Mouse (Mus musculus) gastrocnemius, postnatal 4 days (tissue): ENCODE data around the gene Usp44. TPM values are rescaled to one million over a fixed set of nuclear protein-coding genes. Genes with fewer than 3 reads are reported as not detected.
"Not testable (repeated sequence)": the region's sequence is repeated elsewhere in the genome, so short reads cannot be mapped to it uniquely, and the experiment has no call there.

Experiments used
- DNase-seq, 2 experiments: peaks; one replicate each; pipeline ENCODE4 v3.0.0; 2021 to 2022; ENCODE audit warnings: low spot score in 2 of 2, mixed read lengths in 2 of 2
- long read RNA-seq, 2 experiments: library from polyadenylated mRNA; stranded (forward); transcript quantifications; one replicate each; pipeline ENCODE4 v2.0.0; 2021
- total RNA-seq, 2 experiments: library from RNA; stranded (reverse); gene quantifications; 2 replicates each; pipeline ENCODE4 v1.2.3; 2021

The Usp44 gene
- under 1 TPM; 0.49 to 0.64 TPM for total RNA-seq
- long read RNA-seq, experiment 1, partial matches to known transcripts, result 0 of 1 reads
- long read RNA-seq, experiment 1, other reads (novel, unspliced or antisense), result 1 of 1 reads
- long read RNA-seq, experiment 2, partial matches to known transcripts, result 0 of 1 reads
- long read RNA-seq, experiment 2, other reads (novel, unspliced or antisense), result 1 of 1 reads

GRCm38 (mm10) chr10:93830931-93831729, at the start of gene Usp44:
Gene Usp44, plus strand, starts transcription at chr10:93831555.
- DNase-seq, result no peak

GRCm38 (mm10) chr10:93783216-93784013, 47.9 kb upstream of the Usp44 start:
- no peak for DNase-seq

- DNase-seq, result no peak
These were observed 31.5 kb upstream of the Usp44 start for GRCm38 (mm10) chr10:93799711-93800362.

- no peak for DNase-seq
These were observed 31.0 kb upstream of the Usp44 start for GRCm38 (mm10) chr10:93800363-93800722.

- DNase-seq, result no peak
These were observed 30.5 kb upstream of the Usp44 start for GRCm38 (mm10) chr10:93800895-93801294.

DNA sequence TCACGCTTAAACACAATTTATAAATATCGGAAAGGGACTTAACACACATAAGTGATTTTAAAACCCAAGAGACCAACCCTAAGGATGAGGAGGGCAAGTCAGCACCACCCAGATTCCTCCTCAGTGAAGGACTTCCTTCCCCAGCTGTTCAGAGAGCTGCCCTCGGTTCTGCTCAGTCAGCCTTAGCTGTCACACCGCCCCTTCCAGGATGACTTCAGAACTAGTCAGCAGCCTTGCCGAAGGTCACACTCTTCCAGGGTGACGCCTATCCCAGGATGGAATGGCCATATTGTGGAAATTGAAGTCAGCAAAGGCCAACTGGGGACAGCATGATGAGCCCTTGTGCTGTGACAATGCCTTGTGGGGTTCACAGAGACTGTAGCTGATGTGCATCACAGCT, 28.2 kb upstream of the Usp44 start:
- DNase-seq, result no peak

- DNase-seq, result not testable (repeated sequence)
These were observed 21.9 kb upstream of the Usp44 start for GRCm38 (mm10) chr10:93809438-93809837.

- no peak for DNase-seq
These were observed 20.7 kb upstream of the Usp44 start for GRCm38 (mm10) chr10:93810590-93811185.

DNA sequence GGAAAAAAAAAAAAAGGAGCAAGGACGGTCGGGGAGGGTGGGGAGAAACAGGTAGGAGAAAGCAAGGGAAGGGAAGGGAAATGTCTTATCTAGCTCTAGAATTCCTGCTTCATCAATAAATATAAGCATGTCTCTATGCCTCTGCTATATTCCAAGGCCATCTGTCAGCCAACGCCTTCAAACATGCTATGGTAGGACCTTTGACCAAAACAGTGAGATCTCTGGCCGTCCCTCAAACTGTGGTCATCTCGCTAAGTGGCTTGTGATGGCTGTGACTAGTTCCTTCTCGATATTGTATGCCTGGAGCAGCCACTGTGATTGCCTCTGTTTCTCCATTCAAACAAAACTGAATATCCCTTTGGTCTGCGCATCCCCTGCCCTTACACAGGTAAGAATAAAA, 19.3 kb upstream of the Usp44 start:
- DNase-seq, result no peak

DNA sequence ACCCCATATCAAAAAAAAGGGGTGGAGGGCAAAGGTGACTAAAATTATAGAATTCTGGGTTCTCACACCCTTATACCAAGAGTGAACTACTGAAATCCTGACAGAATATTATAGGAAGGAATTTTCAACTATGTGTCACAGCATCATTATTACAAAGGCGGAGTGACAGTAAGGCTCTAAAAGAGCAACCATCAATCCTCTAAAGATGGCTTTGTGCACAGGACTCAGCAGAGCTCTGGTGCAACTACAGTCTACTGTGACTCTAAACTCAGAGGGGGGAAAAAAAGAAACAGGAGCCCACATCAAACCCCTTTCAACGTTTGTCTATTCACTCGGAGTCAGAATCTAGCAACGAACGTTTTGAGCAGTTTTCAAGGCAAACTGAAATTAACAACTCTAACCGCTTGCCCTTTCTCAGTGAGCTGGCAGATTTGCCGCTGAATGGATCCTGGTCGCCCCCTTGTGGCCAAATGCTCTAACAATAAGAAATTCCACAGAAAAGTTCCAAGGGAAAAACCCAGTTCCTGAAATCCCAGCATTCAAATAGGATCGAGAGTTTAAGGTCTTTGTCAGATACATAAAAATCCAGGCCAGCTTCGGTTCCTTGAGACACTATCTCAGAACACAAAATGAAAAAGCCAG, 18.5 kb upstream of the Usp44 start:
- peak; percentile 72 to 82 for DNase-seq

DNA sequence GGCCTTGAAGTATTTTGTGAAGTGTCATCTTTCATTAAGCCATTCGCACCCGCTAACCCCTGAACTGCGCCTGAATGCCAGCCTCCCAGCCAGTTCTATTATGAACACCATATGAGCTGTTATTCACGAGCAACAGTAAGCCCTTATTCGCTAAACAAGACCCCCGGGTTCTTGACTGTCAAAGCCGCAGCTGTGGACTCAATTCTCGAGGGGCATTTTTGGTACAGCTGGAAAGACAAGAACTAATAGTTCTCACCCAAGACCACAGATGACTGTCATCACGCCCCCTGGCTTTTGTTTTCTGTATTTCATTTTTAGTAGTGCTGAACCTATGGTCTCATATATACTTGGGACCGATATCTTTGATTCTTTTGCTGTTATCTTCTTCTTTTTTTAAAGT, 17.6 kb upstream of the Usp44 start:
- no peak for DNase-seq

DNA sequence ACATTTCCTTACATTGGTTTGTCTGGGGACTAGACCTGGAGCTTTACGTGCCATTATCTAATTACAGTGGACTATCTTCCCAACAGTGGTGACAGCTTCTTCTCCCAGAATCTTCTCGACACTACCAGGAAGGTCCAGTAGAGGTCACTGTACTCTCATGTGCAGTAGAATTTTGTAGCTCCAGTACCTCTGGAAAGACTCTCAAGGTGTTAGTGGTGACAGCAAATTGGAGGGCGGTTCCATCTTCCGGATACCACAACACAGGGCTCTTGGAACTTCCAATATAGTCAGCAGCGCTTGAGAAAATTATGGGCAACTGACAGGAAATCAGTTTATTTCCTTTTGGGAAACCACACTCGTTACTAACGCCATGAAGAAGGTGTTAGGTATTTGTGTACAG, 12.7 kb upstream of the Usp44 start:
- DNase-seq, result peak in 1 of 2 experiments; percentile 49

DNA sequence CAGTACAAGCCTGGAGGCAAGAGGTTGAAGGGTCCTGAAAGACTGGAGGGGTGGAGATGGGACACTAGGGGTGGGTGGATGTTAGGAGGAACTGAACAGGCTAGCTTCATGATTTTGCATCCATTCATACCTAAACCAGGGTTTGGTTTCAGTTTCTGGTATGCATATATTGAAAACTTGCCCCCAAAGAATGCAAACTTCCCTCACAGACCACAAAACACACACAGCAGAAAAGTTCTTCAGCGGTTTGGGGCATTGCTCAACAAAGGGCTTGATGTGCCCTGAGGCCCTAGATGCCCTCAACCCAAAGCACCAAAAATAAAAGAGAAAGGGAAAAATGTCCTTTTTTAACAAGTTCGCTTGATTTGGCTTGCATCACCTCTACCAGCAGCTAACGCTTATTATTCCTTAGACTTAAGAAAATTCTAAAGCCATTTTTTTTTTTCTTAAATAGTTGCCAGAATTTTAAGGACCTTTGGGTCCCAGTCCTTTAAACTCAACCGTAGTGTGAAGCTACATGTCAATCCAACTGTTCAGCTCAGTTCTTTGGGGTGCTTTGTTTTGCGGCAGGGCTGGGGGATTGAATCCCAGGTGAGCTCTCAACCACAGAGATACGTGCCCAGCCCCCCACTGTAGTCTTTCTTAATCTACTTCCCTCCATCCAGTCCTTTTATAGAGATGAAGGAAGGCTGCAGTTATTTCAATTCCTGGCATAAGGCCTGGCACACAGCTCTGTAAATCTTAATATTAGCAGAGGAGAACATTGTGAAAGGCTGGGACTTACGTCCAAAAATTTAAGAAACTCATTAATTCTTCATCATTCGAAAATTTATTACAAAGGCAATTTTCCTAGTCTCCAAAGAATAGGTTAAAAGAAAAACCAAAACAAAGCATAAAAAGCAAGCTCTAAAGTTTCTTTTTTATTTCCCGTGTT, 1.2 kb upstream of the Usp44 start:
- DNase-seq, result no peak

- no peak for DNase-seq
These were observed 597 bp downstream of the Usp44 start for GRCm38 (mm10) chr10:93831730-93832574.

DNA sequence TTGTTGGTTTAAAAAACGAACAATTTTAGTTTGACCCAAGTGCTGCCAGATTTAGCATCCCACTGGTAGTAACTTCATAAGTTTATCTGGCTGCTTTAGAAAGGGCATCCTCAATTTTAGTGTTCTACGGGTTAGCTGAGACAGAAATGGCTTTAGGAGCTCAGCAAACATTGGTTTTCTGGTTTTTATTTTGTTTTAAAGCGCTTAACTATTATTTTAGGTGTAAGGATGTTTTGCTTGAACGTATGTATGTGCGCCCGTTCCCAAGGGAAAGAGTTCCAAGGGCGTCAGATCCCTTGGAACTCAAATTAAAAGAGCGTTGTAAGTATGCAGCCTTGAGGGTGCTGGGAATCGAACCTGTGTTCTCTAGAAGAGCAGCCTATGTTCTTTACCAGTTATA, 1.5 kb downstream of the Usp44 start:
- no peak for DNase-seq

DNA sequence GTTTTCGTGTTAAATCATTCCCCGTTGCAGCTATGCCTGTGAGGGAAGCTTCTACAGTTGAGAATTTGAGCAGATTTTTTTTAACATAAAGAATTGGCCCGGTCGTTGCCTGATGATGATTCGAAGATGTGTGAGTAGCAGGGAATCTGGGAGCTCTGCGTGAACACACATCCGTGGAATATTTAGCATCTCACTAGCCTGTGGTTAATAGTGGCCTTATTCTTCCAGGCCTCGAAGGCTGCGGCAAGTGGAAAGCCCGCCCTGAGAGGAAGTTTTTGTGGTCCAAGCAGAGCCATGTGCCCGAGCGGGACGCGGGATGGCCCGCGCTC, 2.0 kb downstream of the Usp44 start:
- DNase-seq, result no peak

DNA sequence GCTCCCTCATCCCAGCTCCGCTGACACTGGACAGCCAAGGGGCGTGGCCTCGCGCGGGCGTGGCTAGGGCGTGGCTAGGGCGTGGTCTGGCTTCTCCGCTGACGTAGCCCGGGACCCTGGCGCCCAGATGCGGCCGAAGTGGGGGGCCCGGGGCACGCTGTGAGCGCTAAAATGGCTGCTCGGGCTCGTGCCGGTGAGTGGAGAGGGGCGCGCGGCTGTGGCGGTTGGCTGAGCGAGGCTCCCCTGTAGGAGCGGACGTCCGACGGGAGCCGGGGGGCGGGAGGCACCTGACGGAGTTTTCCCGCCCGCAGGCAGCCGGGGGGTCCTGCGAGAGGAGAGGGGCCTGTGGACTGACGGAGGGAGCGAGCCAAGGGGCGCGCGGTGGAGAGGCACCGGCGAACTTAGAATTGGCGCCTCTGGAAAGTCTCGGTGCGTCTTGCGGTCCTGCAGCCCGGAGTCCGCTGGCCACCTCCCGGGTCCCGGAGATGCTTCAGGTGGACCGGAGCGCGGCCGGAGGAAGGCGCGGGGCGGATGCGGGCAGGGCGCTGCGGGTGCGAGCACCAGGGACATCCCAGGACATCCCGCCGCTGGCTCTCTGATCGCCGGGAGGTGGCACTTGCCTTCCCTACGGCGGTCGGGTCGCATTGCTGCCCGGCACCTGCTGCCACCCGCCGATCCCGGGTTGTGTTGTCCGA, 2.5 kb downstream of the Usp44 start:
- peak; percentile 26 to 72 for DNase-seq

- DNase-seq, result no peak
These were observed 3.0 kb downstream of the Usp44 start for GRCm38 (mm10) chr10:93834394-93834745.
